Mouse (Mus musculus): ENCODE data around the gene Olfr969.
"Not testable (repeated sequence)": the region's sequence is repeated elsewhere in the genome, so short reads cannot be mapped to it uniquely, and the experiment has no call there.

- TF ChIP-seq GATA1, TAL1 (IDR thresholded peaks at IDR 0.05; ENCODE audit: low read length): not testable (repeated sequence)
These were observed 45.8 kb downstream of the Olfr969 start, which contains the start of gene Olfr971 for GRCm38 (mm10) chr9:39836576-39836975.
